Comparison of ENCODE assay signal across 8 mouse cellular contexts in the genomic region with DNA sequence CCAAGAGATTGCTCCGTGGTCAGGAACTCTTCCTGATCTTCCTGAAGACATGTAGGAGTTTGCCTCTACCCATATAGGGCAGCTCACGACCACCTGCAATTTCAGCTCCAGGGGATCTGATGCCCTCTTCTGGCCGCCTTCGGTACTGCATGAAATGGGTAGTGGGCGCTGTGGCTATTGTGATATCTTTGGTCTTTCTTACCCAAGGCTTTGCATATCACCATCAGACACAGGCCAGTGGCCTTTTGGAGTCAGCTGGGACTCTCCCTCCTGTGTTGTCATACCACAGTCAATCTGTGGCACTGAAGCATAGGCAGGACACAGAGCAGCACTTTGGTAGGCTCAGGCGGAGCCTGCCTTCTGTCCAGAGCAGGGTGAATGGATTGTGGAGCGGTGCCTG. TPM values are rescaled to one million over a fixed set of nuclear protein-coding genes. Genes with fewer than 3 reads are reported as not detected.
DNase-seq lines count a peak whose midpoint lies in the region; ATAC-seq and TF ChIP-seq lines count a peak whose summit lies in the region.

No protein-coding gene starts in this region.

- no peak for DNase-seq in hindbrain, postnatal 0 days (ENCODE audit: low spot score)
- no peak for DNase-seq in hindbrain, embryonic 11.5 days (ENCODE audit: low spot score)
- DNase-seq in 416B (ENCODE audit: low read depth) (peak; percentile 9), G1E (ENCODE audit: low spot score) (no peak)
- DNase-seq in lung, postnatal 10 days, result peak; percentile 14
- DNase-seq in embryo, embryonic 10.5 days (ENCODE audit: low spot score), result no peak
- DNase-seq in kidney, postnatal 10 days, result no peak

- H3K27ac ChIP-seq in hindbrain, postnatal 0 days, result no peak overlapping the region
- no peak overlapping the region for H3K27ac ChIP-seq in hindbrain, embryonic 11.5 days (ENCODE audit: low read depth, low read length)

- ATAC-seq in hindbrain, postnatal 0 days, result no peak
- no peak for ATAC-seq in hindbrain, embryonic 11.5 days (ENCODE audit: low FRiP score)
- no peak for ATAC-seq in G1E (ENCODE audit: extremely low read depth, insufficient number of reproducible peaks, low FRiP score, poor library complexity, severe bottlenecking)
- ATAC-seq in megakaryocyte-erythroid progenitor cell, adult 5-6 weeks (replicated peaks; ENCODE audit: low FRiP score, low TSS enrichment, poor library complexity, severe bottlenecking), result no peak

- H3K9me3 ChIP-seq in hindbrain, postnatal 0 days (ENCODE audit: low read length), result no peaks in the 10 kb centered on the region
- no peaks in the 10 kb centered on the region for H3K9me3 ChIP-seq in hindbrain, embryonic 11.5 days (ENCODE audit: control insufficient read depth, low read length)
- H3K9me3 ChIP-seq in G1E (replicated peaks), result no peaks in the 10 kb centered on the region

- H3K4me1 ChIP-seq in hindbrain, postnatal 0 days (ENCODE audit: insufficient read depth, low read length), result peaks cover 9% of the 10 kb centered on the region; the same call in 1 of the 2 replicates
- 0 out of 2 replicates have a peak, but pooled peaks cover 3% of the 10 kb centered on the region for H3K4me1 ChIP-seq in hindbrain, embryonic 11.5 days (replicated peaks; ENCODE audit: control insufficient read depth, insufficient read depth, low read length)
- no peaks in the 10 kb centered on the region; the same call in 1 of the 2 replicates for H3K4me1 ChIP-seq in G1E (ENCODE audit: insufficient read depth, low read depth, low read length)

- H3K9ac ChIP-seq in hindbrain, postnatal 0 days (replicated peaks; ENCODE audit: low read length), result no peak overlapping the region
- no peak overlapping the region for H3K9ac ChIP-seq in hindbrain, embryonic 11.5 days (ENCODE audit: low read depth, low read length)

- 76% methylated on average over 7 of the region's 7 CpGs for WGBS in hindbrain, postnatal 0 days
- WGBS in hindbrain, embryonic 11.5 days, result 64% methylated on average over 7 of the region's 7 CpGs

- no peak overlapping the region for H3K4me2 ChIP-seq in hindbrain, postnatal 0 days (ENCODE audit: low read depth, low read length)
- H3K4me2 ChIP-seq in hindbrain, embryonic 11.5 days (replicated peaks; ENCODE audit: low read depth, low read length), result no peak overlapping the region

- no peak overlapping the region for H3K4me3 ChIP-seq in hindbrain, postnatal 0 days (ENCODE audit: low read length)
- H3K4me3 ChIP-seq in hindbrain, embryonic 11.5 days (ENCODE audit: low read depth, low read length), result no peak overlapping the region
- H3K4me3 ChIP-seq in G1E (ENCODE audit: low read depth, low read length), result no peak overlapping the region

- H3K27me3 ChIP-seq in hindbrain, postnatal 0 days (ENCODE audit: insufficient read depth, low read length), result no peaks in the 10 kb centered on the region
- H3K27me3 ChIP-seq in hindbrain, embryonic 11.5 days (ENCODE audit: control insufficient read depth, insufficient read depth, low read length), result no peaks in the 10 kb centered on the region
- H3K27me3 ChIP-seq in G1E (ENCODE audit: insufficient read depth, low read length), result no peaks in the 10 kb centered on the region

- TF ChIP-seq CTCF in hindbrain, postnatal 0 days (IDR thresholded peaks at IDR 0.05; ENCODE audit: low read depth), result peak; percentile 60
- TF ChIP-seq CTCF in G1E (IDR thresholded peaks at IDR 0.05; ENCODE audit: low read depth, low read length), result peak; percentile 58

- H3K36me3 ChIP-seq in hindbrain, postnatal 0 days (ENCODE audit: insufficient read depth, low read length), result peaks cover 3% of the 10 kb centered on the region; the same call in 1 of the 2 replicates
- no peaks in the 10 kb centered on the region for H3K36me3 ChIP-seq in hindbrain, embryonic 11.5 days (ENCODE audit: control insufficient read depth, insufficient read depth, low read length)
- H3K36me3 ChIP-seq in G1E (replicated peaks), result no peaks in the 10 kb centered on the region

RNA-seq across cellular contexts. Expression of a gene that starts 13.3 kb away (rescaled TPM):
- total RNA-seq in hindbrain, postnatal 0 days (2014; rRNA removed), result 173 and 180 TPM in 2 replicates
- polyA plus RNA-seq in hindbrain, postnatal 0 days (2015; fragmentation: Nextera tagmentation; extraction: Ambion mirVana), result 13.8 and 15.5 TPM in 2 replicates
- 2.6 TPM in 2 replicates for polyA plus RNA-seq in hindbrain, embryonic 11.5 days (2014; fragmentation: Nextera tagmentation; extraction: Ambion mirVana)
- total RNA-seq in G1E (2014; fragmentation: Nextera tagmentation) (not detected in 2 replicates), G1E (2017) (0.12 and 0.16 TPM in 2 replicates)
- not detected in 2 replicates for polyA plus RNA-seq in G1E (2012)
- not detected in 2 replicates for total RNA-seq in megakaryocyte-erythroid progenitor cell, adult 5-6 weeks (2014; fragmentation: Nextera tagmentation)
- total RNA-seq in megakaryocyte-erythroid progenitor cell, adult 5-6 weeks (2017), result under 0.01 and 0.04 TPM in 2 replicates

Comparison
In these comparisons a context has a peak if more than half of its experiments do, and no peak if none do; other contexts are left out.
1. DNase-seq: peak in 416B (single experiment) and lung, postnatal 10 days (single experiment); none in hindbrain, postnatal 0 days (single experiment), hindbrain, embryonic 11.5 days (single experiment), G1E (single experiment), embryo, embryonic 10.5 days (single experiment) and kidney, postnatal 10 days (single experiment).
2. RNA of a gene that starts 13.3 kb away (total RNA-seq): 173 to 180 TPM in hindbrain, postnatal 0 days; 0.12 to 0.16 TPM in G1E and under 0.01 to 0.04 TPM in megakaryocyte-erythroid progenitor cell, adult 5-6 weeks; every median in the first group is over 100 times any median in the second.